Mouse (Mus musculus): ENCODE data around the gene Add3. TPM values are rescaled to one million over a fixed set of nuclear protein-coding genes. Genes with fewer than 3 reads are reported as not detected.

Gene Add3
- polyA plus RNA-seq, 1 experiment from 2014 or later, result 120 TPM

GRCm38 (mm10) chr19:53184216-53184615 is 44.0 kb downstream of the Add3 start:
- Histone ChIP-seq H3K36me3 (ENCODE audit: control insufficient read depth, insufficient read depth, low read length) (no peaks in the 10 kb centered on the region), H3K9me3 (ENCODE audit: control insufficient read depth, low read length) (no peaks in the 10 kb centered on the region), H3K4me3 (ENCODE audit: low read depth, low read length) (no peak overlapping the region), H3K27ac (ENCODE audit: low read depth) (peak overlapping the region; percentile 5; the same call in 1 of the 2 replicates), H3K9ac (ENCODE audit: low read length) (no peak overlapping the region), H3K4me2 (ENCODE audit: low read length) (no peak overlapping the region), H3K4me1 (replicated peaks; ENCODE audit: control insufficient read depth, insufficient read depth, low read length) (peaks cover 45% of the 10 kb centered on the region), H3K27me3 (replicated peaks; ENCODE audit: control insufficient read depth, insufficient read depth, low read length) (no peaks in the 10 kb centered on the region)
- ATAC-seq (replicated peaks; ENCODE audit: low FRiP score, low TSS enrichment, low read depth) (no peak), DNase-seq (ENCODE audit: low spot score) (no peak)
- WGBS, result 28% methylated on average over 10 of the region's 10 CpGs

DNA sequence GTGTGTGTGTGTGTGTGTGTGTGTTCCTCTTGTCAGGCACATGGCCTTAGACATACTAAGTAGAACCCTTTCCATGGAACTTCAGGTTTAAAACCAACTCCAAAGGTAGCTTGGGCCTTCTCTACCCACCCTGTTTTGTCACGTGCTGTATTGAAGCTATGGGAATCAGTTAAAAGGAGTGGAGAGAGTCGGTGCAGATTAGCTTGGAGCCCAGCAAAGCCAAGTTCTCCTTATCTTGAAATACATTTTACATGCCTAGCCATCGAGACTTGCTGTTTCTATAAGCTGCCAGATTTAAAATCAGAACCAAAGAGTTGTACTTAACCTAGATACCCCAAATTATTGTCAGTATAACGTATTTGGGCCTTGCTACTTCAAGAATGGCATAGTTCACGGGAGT is 44.7 kb downstream of the Add3 start:
- H3K9ac ChIP-seq (ENCODE audit: low read length), result no peak overlapping the region
- peaks cover 43% of the 10 kb centered on the region for H3K4me1 ChIP-seq (replicated peaks; ENCODE audit: control insufficient read depth, insufficient read depth, low read length)
- no peak for DNase-seq (ENCODE audit: low spot score)
- H3K9me3 ChIP-seq (ENCODE audit: control insufficient read depth, low read length), result no peaks in the 10 kb centered on the region
- 71% methylated on average over 5 of the region's 5 CpGs for WGBS
- H3K4me3 ChIP-seq (ENCODE audit: low read depth, low read length), result no peak overlapping the region
- peak overlapping the region; percentile 40 for H3K27ac ChIP-seq (ENCODE audit: low read depth)
- ATAC-seq (replicated peaks; ENCODE audit: low FRiP score, low TSS enrichment, low read depth), result no peak
- no peaks in the 10 kb centered on the region for H3K27me3 ChIP-seq (replicated peaks; ENCODE audit: control insufficient read depth, insufficient read depth, low read length)
- H3K4me2 ChIP-seq (ENCODE audit: low read length), result no peak overlapping the region
- 0 out of 2 replicates have a peak, but pooled peaks cover 5% of the 10 kb centered on the region for H3K36me3 ChIP-seq (ENCODE audit: control insufficient read depth, insufficient read depth, low read length)

DNA sequence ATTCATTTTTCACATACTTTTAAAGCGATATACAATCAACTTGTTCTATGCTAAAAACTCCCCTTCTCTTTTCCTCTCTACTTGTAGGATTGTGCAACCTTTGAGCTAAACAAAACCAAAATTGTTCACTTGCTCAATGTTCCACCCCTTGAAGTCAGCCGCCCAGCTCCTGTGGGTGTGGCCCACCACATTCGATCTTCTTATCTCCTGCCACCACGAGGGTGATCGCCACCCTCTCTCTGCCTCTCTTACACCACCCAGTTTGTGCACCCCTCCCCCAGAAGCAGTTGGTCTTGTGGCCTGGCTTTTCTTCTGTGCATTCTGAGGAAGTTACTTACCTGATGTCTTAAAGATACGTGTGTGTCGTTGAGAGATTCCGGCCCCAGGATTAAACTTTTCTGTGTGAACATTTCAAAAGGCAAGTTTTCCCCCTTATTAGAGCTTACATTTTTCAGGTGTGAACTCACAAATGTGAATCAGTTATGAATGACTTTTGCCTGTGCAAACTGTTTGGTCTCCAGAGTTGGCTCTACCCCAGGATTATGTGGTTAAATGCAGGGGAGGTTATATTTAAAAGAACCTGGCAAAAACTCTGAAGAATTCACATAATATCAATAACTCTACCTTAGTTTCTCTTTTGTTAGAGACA is 45.4 kb downstream of the Add3 start:
- DNase-seq (ENCODE audit: low spot score) (no peak), ATAC-seq (replicated peaks; ENCODE audit: low FRiP score, low TSS enrichment, low read depth) (0 out of 2 replicates have a peak, but pooled peaks have one; percentile 47)
- Histone ChIP-seq H3K27ac (ENCODE audit: low read depth) (peak overlapping the region; percentile 40; the same call in 1 of the 2 replicates), H3K9ac (ENCODE audit: low read length) (no peak overlapping the region), H3K27me3 (replicated peaks; ENCODE audit: control insufficient read depth, insufficient read depth, low read length) (no peaks in the 10 kb centered on the region), H3K4me1 (replicated peaks; ENCODE audit: control insufficient read depth, insufficient read depth, low read length) (peaks cover 42% of the 10 kb centered on the region), H3K9me3 (ENCODE audit: control insufficient read depth, low read length) (no peaks in the 10 kb centered on the region), H3K4me2 (ENCODE audit: low read length) (no peak overlapping the region), H3K4me3 (ENCODE audit: low read depth, low read length) (no peak overlapping the region), H3K36me3 (ENCODE audit: control insufficient read depth, insufficient read depth, low read length) (0 out of 2 replicates have a peak, but pooled peaks cover 7% of the 10 kb centered on the region)
- 48% methylated on average over 8 of the region's 8 CpGs for WGBS

- Histone ChIP-seq H3K4me1 (replicated peaks; ENCODE audit: control insufficient read depth, insufficient read depth, low read length) (peaks cover 34% of the 10 kb centered on the region), H3K27ac (ENCODE audit: low read depth) (no peak overlapping the region), H3K4me3 (ENCODE audit: low read depth, low read length) (no peak overlapping the region), H3K36me3 (ENCODE audit: control insufficient read depth, insufficient read depth, low read length) (0 out of 2 replicates have a peak, but pooled peaks cover 7% of the 10 kb centered on the region), H3K4me2 (ENCODE audit: low read length) (no peak overlapping the region), H3K9me3 (ENCODE audit: control insufficient read depth, low read length) (no peaks in the 10 kb centered on the region), H3K27me3 (replicated peaks; ENCODE audit: control insufficient read depth, insufficient read depth, low read length) (no peaks in the 10 kb centered on the region), H3K9ac (ENCODE audit: low read length) (no peak overlapping the region)
- 68% methylated on average over 4 of the region's 4 CpGs for WGBS
- no peak for DNase-seq (ENCODE audit: low spot score)
- no peak for ATAC-seq (replicated peaks; ENCODE audit: low FRiP score, low TSS enrichment, low read depth)
These were observed 46.2 kb downstream of the Add3 start for GRCm38 (mm10) chr19:53186456-53186855.

GRCm38 (mm10) chr19:53187533-53187932 is 47.3 kb downstream of the Add3 start:
- Histone ChIP-seq H3K27me3 (replicated peaks; ENCODE audit: control insufficient read depth, insufficient read depth, low read length) (no peaks in the 10 kb centered on the region), H3K27ac (ENCODE audit: low read depth) (no peak overlapping the region), H3K4me3 (ENCODE audit: low read depth, low read length) (no peak overlapping the region), H3K9me3 (ENCODE audit: control insufficient read depth, low read length) (no peaks in the 10 kb centered on the region), H3K9ac (ENCODE audit: low read length) (no peak overlapping the region), H3K36me3 (ENCODE audit: control insufficient read depth, insufficient read depth, low read length) (0 out of 2 replicates have a peak, but pooled peaks cover 7% of the 10 kb centered on the region), H3K4me2 (ENCODE audit: low read length) (no peak overlapping the region), H3K4me1 (replicated peaks; ENCODE audit: control insufficient read depth, insufficient read depth, low read length) (peaks cover 37% of the 10 kb centered on the region)
- WGBS, result 80% methylated on average over 7 of the region's 7 CpGs
- DNase-seq (ENCODE audit: low spot score), result no peak
- no peak for ATAC-seq (replicated peaks; ENCODE audit: low FRiP score, low TSS enrichment, low read depth)

- H3K4me2 ChIP-seq (ENCODE audit: low read length), result no peak overlapping the region
- H3K9me3 ChIP-seq (ENCODE audit: control insufficient read depth, low read length), result no peaks in the 10 kb centered on the region
- H3K4me1 ChIP-seq (replicated peaks; ENCODE audit: control insufficient read depth, insufficient read depth, low read length), result peaks cover 31% of the 10 kb centered on the region
- no peak overlapping the region for H3K27ac ChIP-seq (ENCODE audit: low read depth)
- no peak overlapping the region for H3K9ac ChIP-seq (ENCODE audit: low read length)
- DNase-seq (ENCODE audit: low spot score), result no peak
- ATAC-seq (replicated peaks; ENCODE audit: low FRiP score, low TSS enrichment, low read depth), result no peak
- H3K4me3 ChIP-seq (ENCODE audit: low read depth, low read length), result no peak overlapping the region
- 0 out of 2 replicates have a peak, but pooled peaks cover 7% of the 10 kb centered on the region for H3K36me3 ChIP-seq (ENCODE audit: control insufficient read depth, insufficient read depth, low read length)
- 84% methylated on average over 6 of the region's 6 CpGs for WGBS
- H3K27me3 ChIP-seq (replicated peaks; ENCODE audit: control insufficient read depth, insufficient read depth, low read length), result no peaks in the 10 kb centered on the region
These were observed 47.9 kb downstream of the Add3 start for GRCm38 (mm10) chr19:53188186-53188585.

DNA sequence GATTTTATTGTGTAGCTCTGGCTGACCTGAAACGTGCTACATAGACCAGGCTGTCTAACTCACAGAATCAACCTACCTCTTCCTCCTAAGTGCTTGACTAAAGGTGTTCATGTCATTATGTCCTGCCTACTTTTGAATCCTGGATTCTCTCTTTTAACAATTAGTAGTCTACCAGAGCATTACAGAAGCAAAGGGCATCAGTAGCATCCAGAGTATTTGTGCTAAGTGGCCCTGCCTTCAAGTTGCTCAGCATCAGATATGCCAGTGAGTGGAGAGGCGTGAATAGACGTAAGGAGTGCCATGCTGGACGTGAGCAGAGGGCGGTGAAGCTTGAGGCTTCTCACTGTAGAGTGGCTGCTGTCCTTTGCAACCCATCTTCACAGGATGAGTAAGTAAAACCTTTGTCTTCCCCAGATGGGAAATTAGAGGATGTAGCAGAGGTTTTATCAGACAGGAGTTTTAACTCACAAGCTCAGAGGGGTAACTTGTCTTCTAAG is 48.5 kb downstream of the Add3 start:
- DNase-seq (ENCODE audit: low spot score), result no peak
- Histone ChIP-seq H3K4me3 (ENCODE audit: low read depth, low read length) (no peak overlapping the region), H3K27ac (ENCODE audit: low read depth) (no peak overlapping the region), H3K9ac (ENCODE audit: low read length) (no peak overlapping the region), H3K4me1 (replicated peaks; ENCODE audit: control insufficient read depth, insufficient read depth, low read length) (peaks cover 25% of the 10 kb centered on the region), H3K36me3 (ENCODE audit: control insufficient read depth, insufficient read depth, low read length) (0 out of 2 replicates have a peak, but pooled peaks cover 7% of the 10 kb centered on the region), H3K4me2 (ENCODE audit: low read length) (no peak overlapping the region), H3K27me3 (replicated peaks; ENCODE audit: control insufficient read depth, insufficient read depth, low read length) (no peaks in the 10 kb centered on the region), H3K9me3 (ENCODE audit: control insufficient read depth, low read length) (no peaks in the 10 kb centered on the region)
- 83% methylated on average over 5 of the region's 5 CpGs for WGBS
- ATAC-seq (replicated peaks; ENCODE audit: low FRiP score, low TSS enrichment, low read depth), result no peak

DNA sequence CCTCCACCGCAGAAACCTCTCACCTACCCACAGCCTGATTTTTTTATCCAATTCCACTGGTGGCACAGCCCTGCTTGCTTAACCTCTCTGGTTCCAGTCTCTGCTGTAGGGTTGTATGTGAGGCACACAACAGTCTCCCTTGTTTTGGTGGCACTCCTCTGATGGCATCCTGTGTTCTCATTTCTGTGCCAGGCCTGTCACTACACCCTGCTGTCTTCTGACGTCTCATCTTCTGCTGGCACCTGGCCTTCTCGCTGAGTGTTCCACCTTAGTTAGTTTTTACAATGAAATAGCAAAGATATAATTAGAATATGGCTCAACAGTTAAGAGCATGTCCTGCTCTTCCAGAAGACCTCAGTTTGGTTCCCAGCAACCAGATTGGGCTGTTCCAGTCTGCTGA is 49.5 kb downstream of the Add3 start:
- Histone ChIP-seq H3K4me2 (ENCODE audit: low read length) (no peak overlapping the region), H3K4me3 (ENCODE audit: low read depth, low read length) (no peak overlapping the region), H3K4me1 (replicated peaks; ENCODE audit: control insufficient read depth, insufficient read depth, low read length) (peaks cover 15% of the 10 kb centered on the region), H3K27me3 (replicated peaks; ENCODE audit: control insufficient read depth, insufficient read depth, low read length) (no peaks in the 10 kb centered on the region), H3K9me3 (ENCODE audit: control insufficient read depth, low read length) (no peaks in the 10 kb centered on the region), H3K27ac (ENCODE audit: low read depth) (no peak overlapping the region), H3K36me3 (ENCODE audit: control insufficient read depth, insufficient read depth, low read length) (0 out of 2 replicates have a peak, but pooled peaks cover 7% of the 10 kb centered on the region), H3K9ac (ENCODE audit: low read length) (no peak overlapping the region)
- ATAC-seq (replicated peaks; ENCODE audit: low FRiP score, low TSS enrichment, low read depth), result no peak
- DNase-seq (ENCODE audit: low spot score), result no peak
- 92% methylated on average over 3 of the region's 3 CpGs for WGBS

DNA sequence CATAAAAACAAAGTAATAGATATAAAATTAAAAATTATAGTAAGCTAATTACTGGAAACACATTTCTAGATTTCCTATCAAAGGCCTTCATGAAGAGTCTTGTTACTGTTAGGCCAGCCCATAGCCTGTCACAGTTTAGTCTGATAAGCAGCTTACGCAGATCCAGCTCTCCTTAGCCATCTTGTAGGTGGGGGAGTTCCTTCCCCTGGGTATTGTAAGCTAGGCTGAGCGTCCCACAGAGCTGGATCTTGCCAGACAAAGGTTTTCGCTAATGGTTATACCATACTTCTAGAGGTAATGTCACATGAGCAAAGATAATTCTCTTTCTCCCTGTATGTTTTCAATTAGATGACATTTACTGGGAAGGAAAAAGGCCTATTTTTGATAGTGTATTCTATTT is 50.0 kb downstream of the Add3 start:
- no peak for DNase-seq (ENCODE audit: low spot score)
- 0 out of 2 replicates have a peak, but pooled peaks cover 7% of the 10 kb centered on the region for H3K36me3 ChIP-seq (ENCODE audit: control insufficient read depth, insufficient read depth, low read length)

More for the DNA sequence above, 50.0 kb downstream of the Add3 start:
- Histone ChIP-seq H3K4me1 (replicated peaks; ENCODE audit: control insufficient read depth, insufficient read depth, low read length) (peaks cover 11% of the 10 kb centered on the region), H3K27me3 (replicated peaks; ENCODE audit: control insufficient read depth, insufficient read depth, low read length) (no peaks in the 10 kb centered on the region), H3K27ac (ENCODE audit: low read depth) (no peak overlapping the region), H3K4me2 (ENCODE audit: low read length) (no peak overlapping the region), H3K9ac (ENCODE audit: low read length) (no peak overlapping the region), H3K9me3 (ENCODE audit: control insufficient read depth, low read length) (no peaks in the 10 kb centered on the region), H3K4me3 (ENCODE audit: low read depth, low read length) (no peak overlapping the region)
- no peak for ATAC-seq (replicated peaks; ENCODE audit: low FRiP score, low TSS enrichment, low read depth)
- 88% methylated on average over 3 of the region's 3 CpGs for WGBS
